Mouse (Mus musculus) thymus, adult 2 months (tissue): ENCODE results near the gene 2900026A02Rik.

Experiments
- CTCF ChIP-seq: fragments of 200-500 bp; IDR thresholded peaks from 2 replicates; pipeline ENCODE4 v1.5.1; 2012; ENCODE audit warnings: mild to moderate bottlenecking, control low read depth, low read length, moderate library complexity, borderline replicate concordance; ENCODE audit not compliant: control insufficient read depth, poor library complexity, insufficient read depth; ENCODE audit errors: extremely low read depth
- POLR2A ChIP-seq: fragments of 200-500 bp; IDR thresholded peaks from 2 replicates; pipeline ENCODE4 v1.6.1; 2012; ENCODE audit warnings: mild to moderate bottlenecking, low read length, control low read depth, moderate library complexity; ENCODE audit not compliant: control insufficient read depth, poor library complexity, insufficient read depth; ENCODE audit errors: extremely low read depth

DNA sequence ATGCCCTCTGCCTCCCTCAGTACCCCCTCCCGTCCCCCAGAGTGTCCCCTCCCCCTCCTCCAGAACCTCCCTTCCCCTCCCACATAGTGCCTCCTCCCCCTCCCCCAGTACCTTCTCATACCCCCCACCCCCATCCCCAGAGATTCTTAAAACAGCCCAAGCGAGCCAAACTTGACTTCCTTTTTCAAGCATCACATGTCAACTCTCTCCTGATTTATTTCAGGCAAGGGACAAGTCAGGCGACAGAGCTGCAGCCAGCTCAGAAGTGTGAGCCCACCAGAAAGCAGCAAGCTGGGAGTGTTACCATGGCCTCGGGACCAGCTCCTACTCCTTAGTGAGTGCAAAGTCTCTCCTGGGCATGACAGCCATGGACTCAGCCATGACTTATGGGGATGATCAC lies 109.7 kb downstream of the 2900026A02Rik start:
- no peak for TF ChIP-seq CTCF
- TF ChIP-seq POLR2A = no peak
